Mouse (Mus musculus) thymus, postnatal 36 days (tissue): ENCODE data around the gene Mpped1.
A peak's percentile ranks its signal among the peaks of the same experiment; 100 is the strongest.

Experiments
- DNase-seq, 2 experiments: peaks; one replicate each; pipeline ENCODE4 v3.0.0; 2022; ENCODE audit warnings: mixed read lengths in 2 of 2

Gene Mpped1

DNA sequence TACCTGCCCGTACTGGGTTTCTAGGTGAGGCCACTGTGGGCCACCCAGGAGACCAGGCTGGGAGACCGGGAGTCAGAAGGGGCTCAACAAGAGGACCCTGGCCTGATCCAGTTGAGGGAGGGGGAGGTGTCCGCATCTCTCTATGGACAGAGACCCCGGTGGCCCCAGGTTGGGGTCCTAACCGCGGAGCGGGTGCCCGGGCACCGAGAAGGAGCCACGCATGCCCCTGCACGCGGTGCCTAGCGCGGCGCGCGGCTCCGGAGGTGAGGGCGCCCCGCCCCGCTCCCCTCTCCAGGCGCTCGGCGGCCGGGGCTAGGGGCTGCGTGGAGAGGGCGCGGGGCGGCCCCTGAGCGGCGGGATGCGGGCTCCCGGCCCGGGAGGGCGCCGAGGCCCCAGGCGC lies at the start of gene Mpped1:
Gene Mpped1 (plus strand): TSS at position 81 of the 400 bp plus-strand sequence.
- no peak for DNase-seq

GRCm38 (mm10) chr15:83740676-83741422 lies 38.4 kb upstream of the Mpped1 start:
- DNase-seq: no peak

- no peak for DNase-seq
These were observed 37.2 kb upstream of the Mpped1 start for GRCm38 (mm10) chr15:83742018-83742417.

- no peak for DNase-seq
These were observed 33.0 kb upstream of the Mpped1 start for GRCm38 (mm10) chr15:83746311-83746710.

GRCm38 (mm10) chr15:83748986-83749385 lies 30.3 kb upstream of the Mpped1 start:
- DNase-seq: no peak

GRCm38 (mm10) chr15:83749436-83749835 lies 29.8 kb upstream of the Mpped1 start:
- DNase-seq: no peak

DNA sequence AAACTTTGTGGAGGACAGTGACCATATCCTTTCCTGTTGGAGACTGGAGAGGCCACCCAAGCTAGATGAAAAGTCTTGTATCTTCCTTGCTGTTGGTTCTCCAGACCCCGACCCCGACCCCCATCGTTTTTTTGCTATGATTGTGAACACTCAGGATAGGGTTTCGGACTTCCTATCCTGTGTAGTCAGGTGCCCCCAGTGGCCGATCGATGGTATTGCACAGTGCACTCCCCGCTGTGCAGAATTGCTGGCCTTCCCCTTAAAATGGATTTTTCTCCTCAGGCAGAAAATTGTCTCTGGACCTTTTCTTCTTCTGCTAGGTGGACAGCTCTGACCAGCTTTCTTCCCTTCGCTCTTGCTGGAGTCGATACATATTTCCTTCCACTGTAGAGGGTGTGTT lies 22.5 kb upstream of the Mpped1 start:
- DNase-seq: peak in 1 of 2 experiments; percentile 6

DNA sequence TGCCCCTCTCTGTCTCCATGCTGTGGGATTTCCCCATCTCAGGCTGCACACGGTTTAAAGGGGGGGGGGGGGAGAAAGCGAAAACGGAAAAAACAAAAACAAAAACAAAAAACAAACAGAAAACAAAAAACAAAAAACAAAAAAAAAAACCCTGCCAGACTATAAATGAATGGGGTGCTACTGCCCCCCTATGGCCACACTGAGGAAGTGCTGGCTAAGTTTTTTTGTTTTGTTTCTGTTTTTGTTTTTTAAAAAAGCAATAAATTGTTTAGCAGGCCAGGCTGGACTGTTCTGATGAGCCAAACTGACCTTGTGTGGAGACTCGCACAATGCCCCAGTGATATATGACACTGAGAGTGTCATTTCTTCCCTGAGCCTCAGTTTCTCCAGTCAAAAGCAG lies 20.3 kb upstream of the Mpped1 start:
- no peak for DNase-seq

- DNase-seq: peak; percentile 18 to 33
These were observed 18.6 kb upstream of the Mpped1 start for GRCm38 (mm10) chr15:83760683-83761082.

GRCm38 (mm10) chr15:83761512-83761911 lies 17.8 kb upstream of the Mpped1 start:
- DNase-seq: no peak

GRCm38 (mm10) chr15:83765388-83766029 lies 13.8 kb upstream of the Mpped1 start:
- DNase-seq: no peak

- DNase-seq: no peak
These were observed 7.8 kb upstream of the Mpped1 start for GRCm38 (mm10) chr15:83771346-83772053.

GRCm38 (mm10) chr15:83772460-83772859 lies 6.8 kb upstream of the Mpped1 start:
- no peak for DNase-seq

GRCm38 (mm10) chr15:83772953-83773352 lies 6.3 kb upstream of the Mpped1 start:
- DNase-seq: no peak

DNA sequence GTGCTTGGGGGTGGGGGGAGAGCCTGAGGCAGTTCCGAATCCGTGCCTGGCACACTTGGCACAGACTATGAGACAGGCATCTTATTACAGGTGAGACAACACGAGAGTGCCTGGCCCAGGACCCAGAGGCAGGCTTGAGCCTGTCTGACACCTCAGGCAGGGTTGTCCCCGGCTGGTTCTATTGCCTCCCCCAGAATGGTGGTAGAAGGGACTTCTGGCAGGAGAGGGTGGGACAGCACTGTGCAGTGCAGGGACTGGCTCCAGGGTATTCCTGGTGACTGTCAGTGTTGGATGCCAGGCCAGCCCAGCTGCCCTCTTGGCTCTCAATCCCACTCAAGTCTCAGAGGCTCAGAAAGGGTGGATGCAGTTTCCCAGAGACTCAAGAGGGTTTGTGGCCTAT lies 4.3 kb upstream of the Mpped1 start:
- no peak for DNase-seq

GRCm38 (mm10) chr15:83776265-83777000 lies 2.8 kb upstream of the Mpped1 start:
- no peak for DNase-seq

DNA sequence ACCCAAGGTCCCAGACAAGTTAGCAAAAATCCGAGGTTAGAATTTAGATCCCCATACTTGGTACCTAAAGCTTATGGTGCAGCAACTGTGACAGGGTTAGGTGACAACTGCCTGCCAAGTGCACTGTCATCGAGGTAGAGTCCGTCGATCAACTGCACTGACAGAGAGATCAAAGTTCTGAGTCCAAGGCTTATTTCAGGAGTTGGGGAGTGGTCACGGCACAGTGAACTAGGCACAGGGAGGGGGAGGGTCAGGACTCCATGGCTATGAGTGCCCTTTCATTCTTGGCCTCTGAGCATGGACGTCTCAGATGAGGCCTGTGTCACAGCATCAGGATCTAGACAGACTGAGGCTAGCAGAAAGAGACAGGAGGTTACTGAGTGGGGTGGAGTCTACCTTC lies 1.8 kb upstream of the Mpped1 start:
- DNase-seq: no peak

DNA sequence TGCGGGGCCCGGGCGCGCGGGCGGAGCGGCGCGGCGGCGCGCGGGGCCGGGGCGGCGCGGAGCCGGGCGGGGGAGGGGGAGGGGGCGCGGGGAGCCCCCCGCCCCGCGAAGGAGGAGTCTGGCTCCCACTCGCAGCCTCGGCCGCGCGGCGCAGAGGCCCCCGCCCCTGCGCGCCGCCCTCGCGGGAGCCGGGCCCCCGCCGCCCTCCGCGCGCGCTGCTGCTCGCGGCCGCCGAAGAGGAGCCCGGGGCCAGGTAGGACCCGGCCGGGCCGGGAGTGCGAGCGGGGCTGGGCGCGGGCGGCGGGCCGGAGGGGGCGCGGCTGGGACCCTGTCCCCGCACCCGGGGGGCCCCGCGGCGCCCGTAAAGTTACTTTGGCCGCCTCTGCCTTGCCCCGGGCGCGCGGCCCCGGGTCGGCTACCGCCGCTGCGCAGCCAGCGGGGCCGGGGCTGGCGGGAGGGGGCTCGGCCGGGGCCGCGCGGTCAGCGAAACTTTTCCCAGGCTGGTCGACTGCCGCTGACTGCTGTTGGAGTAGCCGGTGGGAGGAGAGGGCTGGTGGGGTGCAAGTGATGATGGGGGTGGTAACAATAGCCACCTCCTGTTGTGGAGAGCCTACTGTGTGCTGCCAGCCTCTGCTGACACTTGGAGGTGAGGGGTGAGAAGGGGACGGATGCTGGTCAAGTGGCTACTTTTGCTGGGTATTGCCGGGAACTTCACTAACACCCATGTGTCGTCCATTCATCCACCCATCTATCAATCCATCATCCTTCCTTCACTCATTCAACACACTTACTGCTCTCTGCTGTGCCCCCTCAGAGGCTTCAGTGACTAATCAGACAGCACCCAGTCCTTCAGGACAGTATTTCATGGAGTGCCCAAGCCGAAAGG lies 831 bp downstream of the Mpped1 start:
- no peak for DNase-seq

DNA sequence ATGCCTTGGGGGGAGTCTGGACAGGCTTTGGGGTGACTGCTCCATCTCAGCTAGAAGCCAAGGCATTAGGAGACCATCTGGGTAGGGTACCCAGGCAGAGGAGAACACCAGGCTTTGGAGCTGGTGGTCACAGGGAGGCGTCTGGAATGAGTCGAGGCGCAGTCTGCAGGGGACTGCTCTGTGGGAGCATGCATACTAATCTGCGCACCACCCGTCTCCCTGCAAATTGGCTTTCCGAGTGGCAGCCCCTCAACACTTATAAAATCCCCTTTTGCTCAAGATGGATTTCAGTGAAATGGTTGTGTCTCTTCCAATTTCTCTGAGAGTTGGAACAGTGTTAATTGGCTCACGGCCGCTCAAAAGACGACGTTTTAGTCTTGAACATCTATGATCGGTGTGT lies 2.0 kb downstream of the Mpped1 start:
- DNase-seq: no peak

DNA sequence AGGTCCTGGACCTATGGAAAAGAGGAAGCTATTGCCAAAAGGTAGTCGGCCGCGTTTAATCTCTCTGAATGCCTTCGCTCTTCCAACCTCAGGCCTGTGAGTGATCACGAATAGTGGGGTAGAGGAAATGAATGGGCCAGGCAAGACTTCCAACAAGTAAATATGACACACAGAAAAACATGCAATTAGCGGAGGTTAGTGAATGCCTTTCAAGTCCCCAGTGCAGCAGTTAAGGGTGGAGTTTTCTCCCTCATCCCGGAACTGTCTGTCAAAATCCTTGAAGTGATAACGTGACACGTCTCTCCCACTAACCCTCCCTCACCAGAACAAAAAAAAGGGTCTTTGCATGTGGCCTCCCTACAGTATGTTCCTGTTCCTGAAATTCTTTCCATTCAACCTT lies 3.0 kb downstream of the Mpped1 start:
- no peak for DNase-seq

- no peak for DNase-seq
These were observed 5.5 kb downstream of the Mpped1 start for GRCm38 (mm10) chr15:83784772-83785171.

DNA sequence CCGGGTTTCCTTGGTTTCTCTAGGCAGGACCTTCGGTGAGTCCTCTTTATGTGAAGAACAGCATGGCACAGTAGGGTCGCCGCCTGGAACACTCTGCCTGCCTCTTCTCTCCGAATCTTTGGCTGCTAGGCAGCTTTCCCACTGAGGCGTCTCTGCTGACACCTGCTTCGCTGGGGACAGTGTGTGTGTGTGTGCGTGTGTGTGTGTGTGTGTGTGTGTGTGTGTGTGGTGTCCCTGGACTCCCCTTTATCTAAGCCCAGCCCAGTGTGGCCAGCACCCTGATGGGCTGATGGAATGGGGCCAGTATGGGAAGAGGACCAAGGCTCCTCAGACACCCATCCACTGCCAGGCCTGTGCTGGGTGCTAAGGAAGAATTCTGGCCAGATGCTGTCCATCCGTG lies 9.8 kb downstream of the Mpped1 start:
- DNase-seq: no peak
